Mouse (Mus musculus) forebrain, embryonic 13.5 days (tissue): ENCODE data around the gene Cdadc1. TPM values are rescaled to one million over a fixed set of nuclear protein-coding genes. Genes with fewer than 3 reads are reported as not detected.

Source experiments
- ATAC-seq: fragments of 200-750 bp; cut with Nextera tagmentation; 2 replicates; pipeline ENCODE4 v1.8.0; 2017
- H3K27ac ChIP-seq: fragments of 300-500 bp; sonication (generic); 2 replicates; pipeline ENCODE4 v1.5.1; 2015; ENCODE audit warnings: inconsistent platforms, mild to moderate bottlenecking, moderate library complexity
- H3K27me3 ChIP-seq: fragments of 300-500 bp; sonication (generic); 2 replicates; pipeline ENCODE4 v1.6.1; 2015; ENCODE audit warnings: mild to moderate bottlenecking, inconsistent platforms
- H3K36me3 ChIP-seq: fragments of 300-500 bp; sonication (generic); 2 replicates; pipeline ENCODE4 v1.6.1; 2015; ENCODE audit warnings: mild to moderate bottlenecking, inconsistent platforms; ENCODE audit not compliant: poor library complexity, severe bottlenecking
- H3K4me1 ChIP-seq: fragments of 300-500 bp; sonication (generic); 2 replicates; pipeline ENCODE4 v1.6.1; 2015; ENCODE audit warnings: inconsistent platforms
- H3K4me2 ChIP-seq: fragments of 300-500 bp; sonication (generic); 2 replicates; pipeline ENCODE4 v1.6.1; 2015; ENCODE audit warnings: inconsistent platforms, mild to moderate bottlenecking, moderate library complexity
- H3K4me3 ChIP-seq: fragments of 300-500 bp; sonication (generic); 2 replicates; pipeline ENCODE4 v1.5.1; 2015; ENCODE audit warnings: mild to moderate bottlenecking, inconsistent platforms
- H3K9ac ChIP-seq: fragments of 300-500 bp; sonication (generic); 2 replicates; pipeline ENCODE4 v1.6.1; 2015; ENCODE audit warnings: mild to moderate bottlenecking, inconsistent platforms
- H3K9me3 ChIP-seq: fragments of 300-500 bp; sonication (generic); replicated peaks from 2 replicates; pipeline ENCODE4 v1.6.1; 2016; ENCODE audit warnings: inconsistent platforms
- WGBS: fragments of 180-500 bp; shearing (Covaris S2); methylation state at CpG from one replicate; pipeline ENCODE4 v1.1.7; 2015; 5-methylcytosine and 5-hydroxymethylcytosine counted together
- polyA plus RNA-seq: library from polyadenylated mRNA; unstranded; fragments of >200 nt; fragmentation: Nextera tagmentation; extraction: Ambion mirVana; gene quantifications from 2 replicates; pipeline ENCODE4 v1.2.1, GENCODE M21; 2015

Cdadc1 gene
- polyA plus RNA-seq, 1 experiment from 2014 or later = 32.4 TPM

DNA sequence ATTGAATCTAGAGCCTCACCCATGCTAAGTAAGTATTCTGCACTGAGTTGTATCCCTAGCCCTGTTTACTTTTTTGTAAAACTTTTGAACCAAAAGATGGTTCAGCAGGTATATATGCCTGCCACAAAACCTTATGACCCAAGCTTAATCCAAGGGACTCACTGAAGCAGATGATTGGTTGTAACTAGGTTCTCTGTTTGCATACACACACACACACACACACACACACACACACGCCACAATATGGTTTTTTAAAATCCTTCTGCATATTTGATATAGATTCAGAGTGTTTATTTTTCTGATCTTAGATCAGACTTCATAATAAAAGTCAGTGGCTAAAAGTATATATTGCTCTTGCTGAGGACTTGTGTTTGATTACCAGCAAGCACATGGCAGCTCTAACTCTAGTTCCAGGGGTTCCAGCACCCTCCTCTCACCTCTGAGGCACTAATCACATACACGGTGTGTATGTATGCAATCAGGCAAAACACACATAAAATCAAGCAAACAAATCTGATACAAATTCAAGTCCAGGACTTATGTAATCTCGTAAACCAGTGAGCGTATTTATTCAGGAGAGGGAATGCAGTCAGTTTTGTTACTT is 59.8 kb downstream of the Cdadc1 start:
- H3K4me2 ChIP-seq = no peak overlapping the region
- no peaks in the 10 kb centered on the region for H3K4me1 ChIP-seq
- no peak overlapping the region for H3K4me3 ChIP-seq
- H3K27me3 ChIP-seq = peaks cover 18% of the 10 kb centered on the region
- no peak for ATAC-seq
- H3K9ac ChIP-seq = no peak overlapping the region
- 90% methylated on average over 4 of the region's 4 CpGs for WGBS
- H3K36me3 ChIP-seq = no peaks in the 10 kb centered on the region
- H3K9me3 ChIP-seq = no peaks in the 10 kb centered on the region
- H3K27ac ChIP-seq = no peak overlapping the region

DNA sequence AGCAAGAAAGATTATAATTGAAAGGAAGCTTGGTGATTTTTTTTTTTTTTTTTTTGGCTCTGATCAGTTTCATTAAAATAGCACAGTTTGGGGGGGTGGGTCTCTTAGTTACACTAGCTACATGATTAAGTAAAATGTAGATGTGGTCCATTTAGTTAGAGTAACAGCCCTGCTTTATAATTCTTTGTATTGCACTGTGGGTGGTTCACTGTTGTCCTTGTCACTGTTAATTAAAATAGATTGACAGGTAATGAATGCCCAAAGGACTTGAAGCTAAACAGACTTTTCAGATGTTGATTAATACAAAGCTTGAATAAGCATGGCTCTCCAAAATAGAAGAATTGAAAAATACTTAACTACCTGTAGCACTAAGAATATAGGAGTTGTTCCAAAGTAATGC is 63.9 kb downstream of the Cdadc1 start:
- no peak overlapping the region for H3K27ac ChIP-seq
- ATAC-seq = no peak; the same call in 1 of the 2 replicates
- H3K4me3 ChIP-seq = no peak overlapping the region
- H3K27me3 ChIP-seq = peaks cover 32% of the 10 kb centered on the region
- H3K4me1 ChIP-seq = no peaks in the 10 kb centered on the region
- no peak overlapping the region for H3K4me2 ChIP-seq
- no peaks in the 10 kb centered on the region for H3K9me3 ChIP-seq
- H3K36me3 ChIP-seq = no peaks in the 10 kb centered on the region
- H3K9ac ChIP-seq = no peak overlapping the region

DNA sequence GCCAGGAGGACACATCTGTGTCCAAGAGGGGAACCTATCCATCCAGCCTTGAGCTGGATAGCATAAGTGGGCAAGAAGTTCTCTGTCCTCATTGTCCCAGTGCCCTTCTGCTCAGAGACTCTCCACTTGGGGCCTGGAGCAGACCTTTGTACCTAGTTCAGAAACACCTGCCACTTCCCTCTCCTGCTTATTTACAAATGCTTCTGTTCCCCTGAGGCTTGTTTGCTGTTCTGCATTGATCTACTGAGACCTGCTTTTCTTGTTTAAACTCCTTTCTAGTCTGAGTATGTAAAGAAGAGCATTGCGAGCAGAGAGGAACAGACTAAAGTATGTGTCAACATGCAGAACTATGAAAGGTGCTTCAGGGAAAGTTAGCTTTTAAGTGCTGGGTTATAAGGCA is 64.8 kb downstream of the Cdadc1 start:
- Histone ChIP-seq H3K4me2 (no peak overlapping the region), H3K9me3 (no peaks in the 10 kb centered on the region), H3K36me3 (no peaks in the 10 kb centered on the region), H3K9ac (no peak overlapping the region), H3K27me3 (peaks cover 32% of the 10 kb centered on the region), H3K4me1 (no peaks in the 10 kb centered on the region), H3K27ac (no peak overlapping the region), H3K4me3 (no peak overlapping the region)
- WGBS = 84% methylated on average over 1 of the region's 1 CpGs
- no peak for ATAC-seq

DNA sequence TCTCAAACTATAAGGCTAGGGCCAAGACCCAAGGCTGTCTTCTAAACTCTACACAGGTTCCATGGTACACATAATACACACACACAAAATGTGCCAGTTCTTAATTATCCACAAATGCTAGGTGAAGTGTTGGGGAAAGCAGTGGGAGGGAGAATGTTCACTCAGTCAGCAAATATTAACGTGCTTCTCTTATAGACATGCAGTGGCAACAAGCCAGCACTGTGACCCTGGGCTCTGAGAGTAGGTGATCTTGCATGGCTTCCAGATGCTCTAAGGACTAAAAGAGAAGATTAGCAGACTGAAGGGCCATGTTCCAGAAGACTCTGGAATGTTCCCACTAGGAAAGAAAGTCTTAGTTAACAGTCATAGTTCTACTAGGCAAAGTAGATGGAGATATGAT is 67.0 kb downstream of the Cdadc1 start:
- H3K27me3 ChIP-seq = peaks cover 27% of the 10 kb centered on the region
- H3K27ac ChIP-seq = no peak overlapping the region
- H3K4me2 ChIP-seq = no peak overlapping the region
- no peaks in the 10 kb centered on the region for H3K4me1 ChIP-seq
- WGBS = 84% methylated on average over 1 of the region's 1 CpGs
- no peak overlapping the region for H3K9ac ChIP-seq
- ATAC-seq = no peak
- H3K9me3 ChIP-seq = no peaks in the 10 kb centered on the region
- H3K36me3 ChIP-seq = no peaks in the 10 kb centered on the region
- no peak overlapping the region for H3K4me3 ChIP-seq

DNA sequence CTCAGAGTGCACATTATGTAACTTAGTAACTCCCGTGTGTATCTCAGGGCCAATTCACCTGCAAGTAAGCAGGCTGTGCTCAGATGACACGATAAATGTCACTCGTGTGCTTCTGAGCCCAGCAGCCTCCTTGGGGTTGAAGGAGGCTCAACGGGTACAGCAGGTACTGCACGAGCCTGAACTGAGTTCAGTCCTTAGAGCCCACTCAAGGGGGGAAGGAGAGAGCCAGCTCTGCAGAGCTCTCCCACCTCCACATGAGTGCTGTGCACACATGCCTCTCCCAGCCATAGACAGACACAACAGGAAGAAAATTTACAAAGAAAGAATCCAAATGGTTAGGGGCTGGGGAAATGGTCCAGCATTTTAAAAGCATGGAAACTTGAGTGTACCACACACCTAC is 71.9 kb downstream of the Cdadc1 start:
- ATAC-seq = no peak
- Histone ChIP-seq H3K9ac (no peak overlapping the region), H3K9me3 (no peaks in the 10 kb centered on the region), H3K4me2 (no peak overlapping the region), H3K27me3 (no peaks in the 10 kb centered on the region), H3K36me3 (no peaks in the 10 kb centered on the region), H3K4me3 (no peak overlapping the region), H3K4me1 (no peaks in the 10 kb centered on the region), H3K27ac (no peak overlapping the region)
- 87% methylated on average over 5 of the region's 5 CpGs for WGBS

DNA sequence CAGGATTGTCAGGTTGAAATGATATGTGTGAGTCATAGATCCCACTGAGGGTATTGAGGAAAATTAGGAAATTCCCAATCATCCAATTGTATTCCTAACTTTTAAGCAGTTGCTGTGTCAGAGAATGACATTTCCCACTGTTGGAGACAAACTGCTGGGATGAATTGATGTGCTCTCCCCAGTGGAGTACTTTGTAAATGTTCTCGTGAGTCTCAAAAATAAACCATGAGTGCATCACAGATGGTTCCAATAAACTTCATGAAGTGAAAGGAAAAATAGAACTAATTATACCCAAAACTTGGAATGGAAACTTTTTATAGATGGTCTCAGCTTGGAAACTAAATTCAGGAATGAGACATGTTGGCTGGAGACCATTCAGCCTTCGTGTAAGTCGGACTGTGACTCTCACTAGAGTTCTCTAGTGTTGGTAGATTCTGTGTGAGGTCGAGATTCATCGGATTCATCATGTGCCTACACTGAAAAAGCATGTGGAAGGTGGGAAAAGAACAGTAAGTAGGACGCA is 83.8 kb downstream of the Cdadc1 start:
- no peak overlapping the region for H3K4me3 ChIP-seq
- H3K4me2 ChIP-seq = no peak overlapping the region
- H3K9me3 ChIP-seq = no peaks in the 10 kb centered on the region
- H3K27ac ChIP-seq = no peak overlapping the region
- no peaks in the 10 kb centered on the region for H3K27me3 ChIP-seq
- no peaks in the 10 kb centered on the region for H3K4me1 ChIP-seq
- no peak overlapping the region for H3K9ac ChIP-seq
- 90% methylated on average over 6 of the region's 6 CpGs for WGBS
- no peaks in the 10 kb centered on the region for H3K36me3 ChIP-seq
- no peak for ATAC-seq

Other genes starting within 250 kb of the Cdadc1 start
- gene Phf11d, start 232.5 kb downstream of the Cdadc1 start, polyA plus RNA-seq = 0.17 TPM in 1 of 2 replicates, not detected in the other
- 0.37 and 0.48 TPM in 2 replicates for gene Phf11c, start 202.6 kb downstream of the Cdadc1 start, polyA plus RNA-seq
- gene Setdb2, start 157.1 kb downstream of the Cdadc1 start, polyA plus RNA-seq = 8.7 and 10.7 TPM in 2 replicates
- 28.1 and 30.2 TPM in 2 replicates for gene Cab39l, start 157.0 kb downstream of the Cdadc1 start, polyA plus RNA-seq
- 26.6 and 31.1 TPM in 2 replicates for gene Shisa2, start 27.3 kb upstream of the Cdadc1 start, polyA plus RNA-seq